ENCODE assay signal across 22 mouse cellular contexts in genomic region chr19:57619088-57619487, GRCm38 (mm10). TPM values are rescaled to one million over a fixed set of nuclear protein-coding genes. Genes with fewer than 3 reads are reported as not detected.
DNase-seq lines count a peak whose midpoint lies in the region; ATAC-seq lines count a peak whose summit lies in the region.
"Had no signal": no experiment of that assay in that cellular context is flagged by ENCODE, and none has a peak within 500 bp of the region (broad histone marks: within the 10 kb centered on the region; RNA-seq: fewer than 3 reads in every experiment).

No protein-coding gene starts in this region.

- peak; percentile 16 for DNase-seq in CD4-positive, CD25-positive, alpha-beta regulatory T cell, adult 2 months (ENCODE audit: low read depth, low spot score)
- peak; percentile 22 for DNase-seq in CD4-positive helper T cell, adult 2 months (ENCODE audit: low read depth, low spot score)
- no peak for DNase-seq in kidney, postnatal 14 days
- DNase-seq in thymus, postnatal 10 days (ENCODE audit: low spot score in 2 of 2), result no peak
- DNase-seq in retina, embryonic 14.5 days (ENCODE audit: low spot score), result no peak
- DNase-seq: adrenal gland, adult 8-10 months; adrenal gland, postnatal 14 days; adrenal gland, postnatal 36 days; B cell, adult 2 months; cerebellum, adult 11-12 months; cerebellum, adult 2 months; cerebellum, adult 9-10 months; cerebellum, postnatal 10 days; cerebellum, postnatal 25 days; forebrain, postnatal 0 days had no signal

- ATAC-seq in CD4-positive, CD25-positive, alpha-beta regulatory T cell, adult 4 months, result no peak
- peak; percentile 52; the same call in 1 of the 2 replicates for ATAC-seq in common myeloid progenitor, adult 5-6 weeks (replicated peaks; ENCODE audit: low read depth, poor library complexity, severe bottlenecking)
- peak; percentile 56 for ATAC-seq in megakaryocyte, adult 5-6 weeks (ENCODE audit: poor library complexity, severe bottlenecking)
- ATAC-seq: activated CD4-positive, CD25-positive, alpha-beta regulatory T cell, adult 4 months; forebrain, embryonic 13.5 days; forebrain, embryonic 15.5 days; forebrain, postnatal 0 days; Patski had no signal

RNA-seq across cellular contexts. Expression of gene Atrnl1, which starts 8.3 kb away (rescaled TPM):
- polyA plus RNA-seq in CD4-positive, CD25-positive, alpha-beta regulatory T cell, adult 4 months (2017; shearing (Covaris generic)), result under 1 TPM in 1 of 2 experiments, not detected in 1; 0.11 TPM
- 4.9 and 6.6 TPM in 2 replicates for total RNA-seq in common myeloid progenitor, adult 5-6 weeks (2017)
- 29.6 and 30.8 TPM in 2 replicates for total RNA-seq in megakaryocyte, adult 5-6 weeks (2015)
- 39.2 and 47.4 TPM in 2 replicates for total RNA-seq in megakaryocyte, adult 5-6 weeks (2017)

Comparison
In these comparisons a context has a peak if more than half of its experiments do, and no peak if none do; other contexts are left out.
1. DNase-seq: peak in CD4-positive, CD25-positive, alpha-beta regulatory T cell, adult 2 months (single experiment) and CD4-positive helper T cell, adult 2 months (single experiment); none in kidney, postnatal 14 days (single experiment), thymus, postnatal 10 days (0 of 2) and retina, embryonic 14.5 days (single experiment).